Mouse (Mus musculus) C2C12 (cell line): ENCODE measurements around the gene Cdyl. TPM values are rescaled to one million over a fixed set of nuclear protein-coding genes. Genes with fewer than 3 reads are reported as not detected.

Experiments
- H3K27me3 ChIP-seq: one replicate; pipeline ENCODE4 v1.6.1; 2011; ENCODE audit not compliant: control insufficient read depth, insufficient read depth, insufficient read length
- H3K36me3 ChIP-seq: one replicate; pipeline ENCODE4 v1.6.1; 2011; ENCODE audit not compliant: control insufficient read depth, insufficient read depth
- H3K4me3 ChIP-seq: one replicate; pipeline ENCODE4 v1.5.1; 2011; ENCODE audit warnings: mild to moderate bottlenecking, control low read depth; ENCODE audit not compliant: poor library complexity, insufficient read depth, severe bottlenecking
- H3K79me2 ChIP-seq: one replicate; pipeline ENCODE4 v1.6.1; 2011; ENCODE audit not compliant: control insufficient read depth, insufficient read depth
- H3K79me3 ChIP-seq: one replicate; pipeline ENCODE4 v1.6.1; 2011; ENCODE audit warnings: low read depth, control low read depth
- H3ac ChIP-seq: one replicate; pipeline ENCODE3; 2011; ENCODE audit warnings: low read depth; ENCODE audit not compliant: control insufficient read depth, insufficient read length
- CEBPB ChIP-seq: IDR thresholded peaks from one replicate; pipeline ENCODE4 v1.6.1; 2011; ENCODE audit warnings: low read depth, mild to moderate bottlenecking, control low read depth, moderate library complexity
- CTCF ChIP-seq: IDR thresholded peaks from one replicate; pipeline ENCODE4 v1.5.1; 2011; ENCODE audit not compliant: control insufficient read depth, insufficient read depth, insufficient read length
- FOSL1 ChIP-seq: IDR thresholded peaks from one replicate; pipeline ENCODE4 v1.8.0; 2011; ENCODE audit warnings: mild to moderate bottlenecking, low read length; ENCODE audit not compliant: poor library complexity, insufficient read depth, severe bottlenecking
- MAX ChIP-seq: IDR thresholded peaks from one replicate; pipeline ENCODE4 v1.6.1; 2011; ENCODE audit warnings: mild to moderate bottlenecking, control low read depth
- MYOD1 ChIP-seq: IDR thresholded peaks from one replicate; pipeline ENCODE4 v1.6.1; 2011; ENCODE audit warnings: low read depth; ENCODE audit not compliant: control insufficient read depth, insufficient read length
- MYOG ChIP-seq: IDR thresholded peaks from one replicate; pipeline ENCODE4 v1.6.1; 2011; ENCODE audit not compliant: control insufficient read depth, insufficient read length; ENCODE audit errors: extremely low read depth
- USF1 ChIP-seq: IDR thresholded peaks from one replicate; pipeline ENCODE4 v1.6.1; 2011; ENCODE audit warnings: low read depth, mild to moderate bottlenecking, control low read depth, moderate library complexity
- long read RNA-seq, 2 experiments: library from polyadenylated mRNA; unstranded; transcript quantifications; one replicate each; pipeline ENCODE4 v2.0.0; 2019 to 2020
- polyA plus RNA-seq: library from polyadenylated mRNA; unstranded; fragments of >200 nt; fragmentation: generic; extraction: Trizol; gene quantifications from one replicate; pipeline ENCODE4 v1.2.1, GENCODE M21; 2012; ENCODE audit warnings: missing spikeins

Cdyl gene
- polyA plus RNA-seq, result 5.2 TPM
- long read RNA-seq, experiment 1, partial matches to known transcripts, result 1 of 3 reads
- long read RNA-seq, experiment 1, other reads (novel, unspliced or antisense), result 2 of 3 reads
- long read RNA-seq, experiment 2, transcript Cdyl-202 (7 exons, 3,575 nt), result major isoform, 10 of 13 reads
- long read RNA-seq, experiment 2, partial matches to known transcripts, result 0 of 13 reads
- long read RNA-seq, experiment 2, other reads (novel, unspliced or antisense), result 3 of 13 reads

GRCm38 (mm10) chr13:35659406-35659985 lies at the start of gene Cdyl:
TSS of gene Cdyl (plus strand) at chr13:35659833.
- no peaks in the 10 kb centered on the region for H3K79me2 ChIP-seq
- no peak for TF ChIP-seq MYOD1
- TF ChIP-seq CTCF, result no peak
- TF ChIP-seq MYOG, result no peak
- no peak for TF ChIP-seq FOSL1
- TF ChIP-seq CEBPB, result no peak
- no peak for TF ChIP-seq MAX
- H3K4me3 ChIP-seq, result no peak within 1 kb of the TSS
- no peak within 1 kb of the TSS for H3ac ChIP-seq
- no peaks in the 10 kb centered on the region for H3K79me3 ChIP-seq
- no peaks in the 10 kb centered on the region for H3K27me3 ChIP-seq
- no peaks in the 10 kb centered on the region for H3K36me3 ChIP-seq

GRCm38 (mm10) chr13:35610718-35611117 lies 48.9 kb upstream of the Cdyl start:
- Histone ChIP-seq H3K79me3 (no peaks in the 10 kb centered on the region), H3K4me3 (no peak overlapping the region), H3K79me2 (no peaks in the 10 kb centered on the region), H3ac (no peak overlapping the region), H3K27me3 (no peaks in the 10 kb centered on the region), H3K36me3 (no peaks in the 10 kb centered on the region)
- no peak for TF ChIP-seq CEBPB
- no peak for TF ChIP-seq CTCF
- TF ChIP-seq MAX, result no peak
- no peak for TF ChIP-seq MYOG
- no peak for TF ChIP-seq MYOD1
- TF ChIP-seq FOSL1, result no peak
- TF ChIP-seq USF1, result no peak

GRCm38 (mm10) chr13:35612506-35612905 lies 47.1 kb upstream of the Cdyl start:
- H3K4me3 ChIP-seq, result no peak overlapping the region
- H3K79me2 ChIP-seq, result no peaks in the 10 kb centered on the region
- no peaks in the 10 kb centered on the region for H3K79me3 ChIP-seq
- H3K27me3 ChIP-seq, result no peaks in the 10 kb centered on the region
- H3ac ChIP-seq, result no peak overlapping the region
- no peaks in the 10 kb centered on the region for H3K36me3 ChIP-seq
- no peak for TF ChIP-seq MYOG

- Histone ChIP-seq H3K27me3 (no peaks in the 10 kb centered on the region), H3K79me2 (no peaks in the 10 kb centered on the region), H3K79me3 (no peaks in the 10 kb centered on the region), H3K36me3 (no peaks in the 10 kb centered on the region), H3ac (no peak overlapping the region), H3K4me3 (no peak overlapping the region)
- TF ChIP-seq MYOG (no peak), MYOD1 (no peak), MAX (no peak), CEBPB (no peak), CTCF (no peak), USF1 (no peak), FOSL1 (no peak)
Observed at GRCm38 (mm10) chr13:35614832-35615479, 44.7 kb upstream of the Cdyl start.

- H3K79me2 ChIP-seq, result no peaks in the 10 kb centered on the region
- H3K36me3 ChIP-seq, result no peaks in the 10 kb centered on the region
- no peak overlapping the region for H3K4me3 ChIP-seq
- H3ac ChIP-seq, result no peak overlapping the region
- no peak for TF ChIP-seq CEBPB
- no peak for TF ChIP-seq MYOD1
- TF ChIP-seq MAX, result no peak
- no peak for TF ChIP-seq USF1
- no peak for TF ChIP-seq FOSL1
- TF ChIP-seq CTCF, result no peak
- TF ChIP-seq MYOG, result no peak
- no peaks in the 10 kb centered on the region for H3K27me3 ChIP-seq
- H3K79me3 ChIP-seq, result no peaks in the 10 kb centered on the region
Observed at GRCm38 (mm10) chr13:35616524-35617099, 43.0 kb upstream of the Cdyl start.
